Mouse (Mus musculus): ENCODE measurements around the gene Son. TPM values are rescaled to one million over a fixed set of nuclear protein-coding genes. Genes with fewer than 3 reads are reported as not detected.

The Son gene
- 156 and 164 TPM in 2 replicates for polyA plus RNA-seq (2014; fragmentation: Nextera tagmentation; extraction: Ambion mirVana)

DNA sequence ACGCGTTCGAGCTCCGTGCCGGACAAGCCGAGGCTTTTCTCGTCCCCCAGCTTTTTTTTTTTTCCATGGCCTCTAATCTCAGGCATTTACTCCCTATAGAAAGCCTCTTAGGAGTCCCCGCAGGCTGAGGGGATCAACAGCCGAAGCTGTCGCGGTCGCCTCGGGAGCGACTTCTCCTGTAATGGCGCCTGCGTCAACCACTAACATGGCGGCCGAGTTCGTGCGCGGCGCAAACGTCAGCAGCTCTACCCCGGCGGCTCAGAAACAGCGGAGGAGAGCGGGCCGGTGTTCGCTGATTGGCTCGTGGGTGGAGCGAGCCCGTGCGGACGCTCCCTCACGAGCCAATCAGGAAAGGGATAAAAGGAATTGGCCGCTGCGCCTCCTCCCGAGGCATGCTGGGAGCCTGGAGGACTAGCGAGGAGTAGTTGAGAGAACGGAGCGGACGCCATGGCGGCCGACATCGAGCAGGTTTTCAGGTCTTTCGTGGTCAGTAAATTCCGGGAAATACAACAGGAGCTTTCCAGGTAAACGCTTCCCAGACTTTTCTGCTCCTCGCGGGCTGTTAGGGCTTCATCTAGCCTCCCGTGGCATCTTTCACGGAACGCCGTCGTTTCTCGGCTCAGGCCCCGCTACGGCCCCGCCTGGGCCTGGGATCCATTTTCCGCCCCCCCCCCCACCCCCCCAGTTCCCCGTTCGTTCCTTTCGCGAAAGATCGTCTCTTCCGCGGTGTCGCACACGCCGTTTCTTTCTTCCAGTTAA is at the start of gene Son:
Gene Son (plus strand): TSS at position 46 of the 759 bp plus-strand sequence.
- peak; percentile 98 for ATAC-seq (ENCODE audit: low read depth)
- H3K36me3 ChIP-seq (ENCODE audit: control insufficient read depth, insufficient read depth, low read length): peaks cover 12% of the 10 kb centered on the region; the same call in 1 of the 2 replicates
- H3K4me1 ChIP-seq (ENCODE audit: control insufficient read depth, insufficient read depth, low read length): peaks cover 12% of the 10 kb centered on the region
- H3K4me2 ChIP-seq (ENCODE audit: low read depth, low read length): peak within 1 kb of the TSS; percentile 87
- no peaks in the 10 kb centered on the region for H3K27me3 ChIP-seq (ENCODE audit: control insufficient read depth, insufficient read depth, low read length)
- H3K27ac ChIP-seq (ENCODE audit: low read depth, low read length): peak within 1 kb of the TSS; percentile 97
- under 1% methylated on average over 69 of the region's 70 CpGs for WGBS
- no peaks in the 10 kb centered on the region for H3K9me3 ChIP-seq (ENCODE audit: control insufficient read depth, low read length)
- H3K4me3 ChIP-seq (ENCODE audit: low read depth, low read length): peak within 1 kb of the TSS; percentile 80
- peak within 1 kb of the TSS; percentile 85 for H3K9ac ChIP-seq (replicated peaks; ENCODE audit: low read depth, low read length)

DNA sequence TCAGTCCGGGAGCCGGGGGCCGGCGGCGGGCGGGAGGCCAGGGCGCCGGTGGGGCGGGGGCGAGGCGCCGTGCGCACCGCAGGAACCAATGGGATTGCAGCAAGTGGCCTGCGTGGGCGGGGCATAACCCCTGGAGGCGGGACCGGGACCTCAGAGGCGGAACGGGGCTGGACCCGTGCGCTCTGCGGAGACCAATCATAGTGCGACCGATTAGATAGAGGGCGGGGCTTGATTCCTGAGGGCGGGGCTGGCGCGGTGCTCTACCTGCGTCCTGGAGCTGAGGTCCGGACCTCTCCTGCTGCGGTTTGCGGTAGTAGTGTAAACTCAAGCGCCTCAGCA is 49.7 kb upstream of the Son start, which contains the start of gene Tmem50b:
Gene Tmem50b (minus strand): TSS at position 129 of the 339 bp plus-strand sequence.
- no peaks in the 10 kb centered on the region for H3K36me3 ChIP-seq (ENCODE audit: control insufficient read depth, insufficient read depth, low read length)
- WGBS: 2% methylated on average over 31 of the region's 34 CpGs
- no peaks in the 10 kb centered on the region; the same call in 1 of the 2 replicates for H3K27me3 ChIP-seq (ENCODE audit: control insufficient read depth, insufficient read depth, low read length)
- H3K27ac ChIP-seq (ENCODE audit: low read depth, low read length): peak within 1 kb of the TSS; percentile 76
- peak within 1 kb of the TSS; percentile 89 for H3K4me3 ChIP-seq (ENCODE audit: low read depth, low read length)
- H3K4me2 ChIP-seq (ENCODE audit: low read depth, low read length): peak within 1 kb of the TSS; percentile 80
- peak; percentile 99 for ATAC-seq (ENCODE audit: low read depth)
- no peaks in the 10 kb centered on the region for H3K9me3 ChIP-seq (ENCODE audit: control insufficient read depth, low read length)
- H3K9ac ChIP-seq (replicated peaks; ENCODE audit: low read depth, low read length): peak within 1 kb of the TSS; percentile 78
- peaks cover 8% of the 10 kb centered on the region; the same call in 1 of the 2 replicates for H3K4me1 ChIP-seq (ENCODE audit: control insufficient read depth, insufficient read depth, low read length)

DNA sequence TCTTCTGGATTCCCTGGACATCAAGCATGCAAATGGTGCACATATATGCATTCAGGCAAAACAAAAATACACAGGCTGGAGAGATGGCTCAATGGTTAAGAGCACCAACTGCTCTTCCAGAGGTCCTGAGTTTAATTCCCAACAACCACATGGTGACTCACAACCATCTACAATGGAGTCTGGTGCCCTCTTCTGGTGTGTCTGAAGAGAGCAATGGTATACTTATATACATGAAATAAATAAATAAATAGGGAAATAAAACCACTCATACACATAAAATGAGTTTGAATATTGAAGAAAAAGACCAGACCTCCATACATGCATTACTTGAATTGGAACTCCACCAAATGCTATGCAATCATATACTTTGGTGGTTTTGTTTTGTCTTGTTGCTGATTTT is 48.1 kb upstream of the Son start:
- ATAC-seq (ENCODE audit: low read depth): no peak
- peaks cover 8% of the 10 kb centered on the region; the same call in 1 of the 2 replicates for H3K4me1 ChIP-seq (ENCODE audit: control insufficient read depth, insufficient read depth, low read length)
- no peak overlapping the region for H3K27ac ChIP-seq (ENCODE audit: low read depth, low read length)
- H3K9me3 ChIP-seq (ENCODE audit: control insufficient read depth, low read length): no peaks in the 10 kb centered on the region
- no peaks in the 10 kb centered on the region; the same call in 1 of the 2 replicates for H3K27me3 ChIP-seq (ENCODE audit: control insufficient read depth, insufficient read depth, low read length)
- H3K36me3 ChIP-seq (ENCODE audit: control insufficient read depth, insufficient read depth, low read length): no peaks in the 10 kb centered on the region
- H3K4me2 ChIP-seq (ENCODE audit: low read depth, low read length): no peak overlapping the region
- no peak overlapping the region for H3K4me3 ChIP-seq (ENCODE audit: low read depth, low read length)
- no peak overlapping the region for H3K9ac ChIP-seq (replicated peaks; ENCODE audit: low read depth, low read length)

DNA sequence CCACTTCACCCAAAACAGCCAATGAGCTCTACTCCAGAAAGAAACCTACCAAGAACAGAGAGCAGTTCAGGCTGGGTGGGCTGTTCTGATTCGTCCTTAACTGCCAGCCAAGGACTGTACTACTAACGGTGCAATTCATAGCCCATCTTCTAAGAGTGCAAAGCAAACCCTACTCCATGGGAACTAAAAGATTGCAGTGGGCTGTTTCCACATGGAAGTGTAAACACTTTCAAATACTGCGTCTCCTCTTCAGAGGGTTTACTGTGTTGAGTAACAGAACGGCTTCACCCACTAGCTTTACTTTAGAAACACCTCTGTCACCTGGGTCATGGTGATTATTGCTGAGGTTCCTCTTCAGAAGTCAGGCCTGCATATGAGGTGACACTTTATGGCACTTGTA is 46.2 kb upstream of the Son start:
- no peak for ATAC-seq (ENCODE audit: low read depth)
- Histone ChIP-seq H3K9me3 (ENCODE audit: control insufficient read depth, low read length) (no peaks in the 10 kb centered on the region), H3K4me3 (ENCODE audit: low read depth, low read length) (no peak overlapping the region), H3K9ac (replicated peaks; ENCODE audit: low read depth, low read length) (no peak overlapping the region), H3K36me3 (ENCODE audit: control insufficient read depth, insufficient read depth, low read length) (no peaks in the 10 kb centered on the region), H3K4me1 (ENCODE audit: control insufficient read depth, insufficient read depth, low read length) (peaks cover 8% of the 10 kb centered on the region; the same call in 1 of the 2 replicates), H3K4me2 (ENCODE audit: low read depth, low read length) (no peak overlapping the region), H3K27ac (ENCODE audit: low read depth, low read length) (no peak overlapping the region), H3K27me3 (ENCODE audit: control insufficient read depth, insufficient read depth, low read length) (no peaks in the 10 kb centered on the region; the same call in 1 of the 2 replicates)
- 67% methylated on average over 4 of the region's 4 CpGs for WGBS

DNA sequence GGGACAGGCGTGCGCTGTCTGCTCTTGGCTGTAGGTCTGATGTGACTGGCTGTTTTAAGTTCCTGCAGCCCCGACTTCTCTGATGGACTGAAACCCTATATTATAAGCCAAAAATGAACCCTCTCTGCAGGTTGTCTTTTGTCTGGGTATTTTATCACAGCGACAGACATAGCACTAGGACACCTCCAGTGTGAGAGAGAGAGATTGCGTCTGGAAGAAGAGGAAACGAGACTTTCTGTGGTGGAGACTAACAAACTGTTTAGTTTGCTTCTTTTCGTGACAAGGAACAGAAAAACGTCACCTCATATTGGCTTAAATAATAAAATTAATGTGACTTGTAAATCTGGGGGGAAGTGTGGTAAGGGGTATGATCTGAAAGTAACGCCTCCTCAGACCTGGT is 45.6 kb upstream of the Son start:
- H3K4me3 ChIP-seq (ENCODE audit: low read depth, low read length): no peak overlapping the region
- no peaks in the 10 kb centered on the region; the same call in 1 of the 2 replicates for H3K27me3 ChIP-seq (ENCODE audit: control insufficient read depth, insufficient read depth, low read length)
- H3K36me3 ChIP-seq (ENCODE audit: control insufficient read depth, insufficient read depth, low read length): no peaks in the 10 kb centered on the region
- no peak overlapping the region for H3K27ac ChIP-seq (ENCODE audit: low read depth, low read length)
- peaks cover 2% of the 10 kb centered on the region; the same call in 1 of the 2 replicates for H3K4me1 ChIP-seq (ENCODE audit: control insufficient read depth, insufficient read depth, low read length)
- no peak overlapping the region for H3K4me2 ChIP-seq (ENCODE audit: low read depth, low read length)
- no peak for ATAC-seq (ENCODE audit: low read depth)
- 59% methylated on average over 9 of the region's 9 CpGs for WGBS
- H3K9ac ChIP-seq (replicated peaks; ENCODE audit: low read depth, low read length): no peak overlapping the region
- H3K9me3 ChIP-seq (ENCODE audit: control insufficient read depth, low read length): no peaks in the 10 kb centered on the region

DNA sequence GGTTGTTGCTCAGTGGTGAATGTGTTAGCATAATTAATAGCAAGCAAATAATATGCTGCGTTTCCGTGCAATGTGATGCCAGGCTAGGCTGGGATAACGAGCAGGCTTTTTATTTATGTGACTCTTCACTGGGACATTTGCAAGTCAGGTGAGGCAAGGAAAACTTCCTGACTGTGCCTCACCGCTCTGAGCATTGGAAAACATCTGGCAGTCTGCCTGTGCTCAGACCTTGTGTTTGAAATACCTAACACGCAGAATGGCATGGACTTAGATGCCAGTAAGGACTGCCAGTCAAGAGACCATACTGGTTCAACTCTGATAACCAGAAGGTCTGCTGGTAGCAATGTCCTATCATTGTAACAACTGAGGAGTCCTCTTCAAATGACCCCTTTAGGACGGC is 42.1 kb upstream of the Son start:
- Histone ChIP-seq H3K9ac (replicated peaks; ENCODE audit: low read depth, low read length) (no peak overlapping the region), H3K9me3 (ENCODE audit: control insufficient read depth, low read length) (no peaks in the 10 kb centered on the region), H3K36me3 (ENCODE audit: control insufficient read depth, insufficient read depth, low read length) (no peaks in the 10 kb centered on the region), H3K27me3 (ENCODE audit: control insufficient read depth, insufficient read depth, low read length) (no peaks in the 10 kb centered on the region), H3K4me1 (ENCODE audit: control insufficient read depth, insufficient read depth, low read length) (no peaks in the 10 kb centered on the region), H3K4me3 (ENCODE audit: low read depth, low read length) (no peak overlapping the region), H3K4me2 (ENCODE audit: low read depth, low read length) (no peak overlapping the region), H3K27ac (ENCODE audit: low read depth, low read length) (no peak overlapping the region)
- 78% methylated on average over 6 of the region's 6 CpGs for WGBS
- ATAC-seq (ENCODE audit: low read depth): no peak

DNA sequence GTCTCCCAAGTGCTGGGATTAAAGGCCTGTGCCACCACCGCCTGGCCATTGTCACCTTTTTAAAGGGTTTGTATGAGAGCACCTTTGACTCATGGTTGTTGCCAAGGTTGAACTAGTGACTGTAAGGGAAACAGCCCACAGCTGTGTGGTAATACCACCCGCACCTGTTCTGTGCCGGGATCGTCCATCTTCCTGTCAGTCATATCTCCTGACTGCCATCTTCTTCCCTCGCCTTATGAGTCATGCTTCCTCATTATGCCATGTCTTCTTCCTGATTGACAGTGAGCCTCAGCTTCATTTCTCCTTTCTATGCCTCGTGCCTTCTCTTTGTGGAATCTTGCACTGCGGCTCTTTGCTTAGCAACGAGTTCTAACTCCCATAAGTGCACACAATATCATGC is 40.3 kb upstream of the Son start:
- Histone ChIP-seq H3K36me3 (ENCODE audit: control insufficient read depth, insufficient read depth, low read length) (no peaks in the 10 kb centered on the region), H3K27ac (ENCODE audit: low read depth, low read length) (no peak overlapping the region), H3K4me2 (ENCODE audit: low read depth, low read length) (no peak overlapping the region), H3K4me3 (ENCODE audit: low read depth, low read length) (no peak overlapping the region), H3K9me3 (ENCODE audit: control insufficient read depth, low read length) (no peaks in the 10 kb centered on the region), H3K9ac (replicated peaks; ENCODE audit: low read depth, low read length) (no peak overlapping the region), H3K27me3 (ENCODE audit: control insufficient read depth, insufficient read depth, low read length) (no peaks in the 10 kb centered on the region), H3K4me1 (ENCODE audit: control insufficient read depth, insufficient read depth, low read length) (no peaks in the 10 kb centered on the region)
- WGBS: 92% methylated on average over 8 of the region's 8 CpGs
- ATAC-seq (ENCODE audit: low read depth): no peak

DNA sequence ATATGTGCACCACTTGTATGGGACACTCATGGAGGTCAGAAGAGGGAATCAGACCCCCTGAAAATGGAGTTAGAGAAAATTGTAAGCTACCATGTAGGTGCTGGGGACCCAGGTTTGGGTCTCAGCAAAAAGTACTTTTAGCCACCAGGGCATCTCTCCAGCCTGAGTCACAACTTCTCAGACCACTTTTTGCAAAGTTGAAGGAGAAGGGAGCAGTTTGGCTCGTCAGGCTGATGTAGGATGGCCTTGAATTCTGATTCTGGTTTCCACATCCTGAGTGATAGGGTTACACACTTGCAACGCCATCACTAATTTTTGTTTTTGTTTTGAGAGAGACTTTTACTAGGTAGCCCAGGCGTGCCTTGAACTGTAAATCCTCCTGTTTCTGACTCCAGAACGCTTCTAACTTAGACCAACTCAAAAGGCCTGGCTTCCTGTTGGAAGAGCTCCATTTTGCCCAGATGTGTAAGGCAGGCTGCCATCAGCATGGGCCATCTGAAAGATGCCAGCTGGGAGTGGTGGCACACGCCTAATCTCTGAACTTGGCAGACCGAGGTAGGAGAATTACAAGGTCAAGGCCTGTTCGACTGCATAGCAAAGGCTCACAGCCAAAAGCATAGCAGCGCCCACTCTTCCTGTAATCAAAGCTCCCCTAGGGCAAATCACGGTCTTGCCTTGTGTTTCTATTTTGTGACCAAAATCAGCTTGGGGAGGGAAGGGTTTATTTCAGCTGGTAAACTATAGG is 37.6 kb upstream of the Son start:
- 78% methylated on average over 9 of the region's 9 CpGs for WGBS
- Histone ChIP-seq H3K4me2 (ENCODE audit: low read depth, low read length) (no peak overlapping the region), H3K9ac (replicated peaks; ENCODE audit: low read depth, low read length) (no peak overlapping the region), H3K27me3 (ENCODE audit: control insufficient read depth, insufficient read depth, low read length) (no peaks in the 10 kb centered on the region), H3K27ac (ENCODE audit: low read depth, low read length) (no peak overlapping the region), H3K4me3 (ENCODE audit: low read depth, low read length) (no peak overlapping the region), H3K36me3 (ENCODE audit: control insufficient read depth, insufficient read depth, low read length) (no peaks in the 10 kb centered on the region), H3K9me3 (ENCODE audit: control insufficient read depth, low read length) (no peaks in the 10 kb centered on the region), H3K4me1 (ENCODE audit: control insufficient read depth, insufficient read depth, low read length) (no peaks in the 10 kb centered on the region)
- no peak for ATAC-seq (ENCODE audit: low read depth)

DNA sequence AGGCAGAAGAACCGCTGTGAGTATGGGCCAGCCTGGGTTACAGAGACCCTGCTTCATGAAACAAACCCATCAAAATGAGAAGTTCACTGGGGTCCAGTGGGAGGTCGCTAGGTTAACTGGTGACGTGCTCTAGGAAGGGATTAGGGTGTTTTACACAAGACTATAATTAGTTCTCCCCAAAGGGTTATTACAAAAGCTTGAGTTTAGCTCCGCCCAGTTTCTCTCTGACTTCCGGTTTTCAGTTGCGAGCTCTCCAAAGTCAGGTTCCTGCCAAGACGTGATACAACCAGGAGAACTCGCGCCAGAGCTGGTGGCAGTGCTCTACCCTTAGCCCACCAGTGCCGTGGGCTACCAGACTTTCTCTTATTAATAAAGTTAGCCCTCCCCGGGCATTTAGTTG is 36.1 kb upstream of the Son start:
- Histone ChIP-seq H3K4me2 (ENCODE audit: low read depth, low read length) (no peak overlapping the region), H3K4me1 (ENCODE audit: control insufficient read depth, insufficient read depth, low read length) (no peaks in the 10 kb centered on the region), H3K9ac (replicated peaks; ENCODE audit: low read depth, low read length) (no peak overlapping the region), H3K27me3 (ENCODE audit: control insufficient read depth, insufficient read depth, low read length) (no peaks in the 10 kb centered on the region), H3K27ac (ENCODE audit: low read depth, low read length) (no peak overlapping the region), H3K36me3 (ENCODE audit: control insufficient read depth, insufficient read depth, low read length) (no peaks in the 10 kb centered on the region), H3K4me3 (ENCODE audit: low read depth, low read length) (no peak overlapping the region), H3K9me3 (ENCODE audit: control insufficient read depth, low read length) (no peaks in the 10 kb centered on the region)
- ATAC-seq (ENCODE audit: low read depth): no peak
- 80% methylated on average over 11 of the region's 11 CpGs for WGBS
